Mouse (Mus musculus): ENCODE data around the gene Pcgf1. TPM values are rescaled to one million over a fixed set of nuclear protein-coding genes. Genes with fewer than 3 reads are reported as not detected.

Pcgf1 gene
- polyA plus RNA-seq, 1 experiment from 2014 or later: 29.7 TPM

DNA sequence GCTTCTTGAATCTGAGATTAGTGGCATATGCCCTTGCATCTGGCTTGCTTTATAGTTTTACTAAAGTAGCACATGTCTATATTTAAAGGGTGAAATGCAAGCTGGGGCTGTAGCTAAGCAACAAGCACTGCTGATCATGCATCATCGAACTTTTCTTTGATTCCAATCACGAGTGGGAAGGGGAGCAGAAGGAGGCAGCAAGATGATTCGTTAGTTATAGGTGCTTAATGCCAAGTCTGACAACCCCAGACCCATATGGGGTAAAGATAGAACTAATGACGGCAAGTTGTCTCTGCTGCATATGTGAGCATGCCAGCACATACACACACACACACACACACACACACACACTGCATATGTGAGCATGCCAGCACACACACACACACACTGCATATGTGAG lies 26.5 kb downstream of the Pcgf1 start:
- Histone ChIP-seq H3K9me3 (replicated peaks; ENCODE audit: low read length) (no peaks in the 10 kb centered on the region), H3K27me3 (ENCODE audit: insufficient read depth, low read length) (no peaks in the 10 kb centered on the region), H3K4me3 (replicated peaks; ENCODE audit: low read depth, low read length) (no peak overlapping the region), H3K4me1 (replicated peaks; ENCODE audit: insufficient read depth, low read length) (peaks cover 19% of the 10 kb centered on the region), H3K27ac (no peak overlapping the region), H3K4me2 (ENCODE audit: low read length) (no peak overlapping the region), H3K9ac (ENCODE audit: low read depth, low read length) (no peak overlapping the region), H3K36me3 (ENCODE audit: insufficient read depth, low read length) (no peaks in the 10 kb centered on the region)
- no peak for DNase-seq (ENCODE audit: low spot score)
- no peak for ATAC-seq (replicated peaks; ENCODE audit: low FRiP score, low read depth)
- 71% methylated on average over 4 of the region's 4 CpGs for WGBS
- no peak for TF ChIP-seq CTCF (IDR thresholded peaks at IDR 0.05; ENCODE audit: low read depth)

DNA sequence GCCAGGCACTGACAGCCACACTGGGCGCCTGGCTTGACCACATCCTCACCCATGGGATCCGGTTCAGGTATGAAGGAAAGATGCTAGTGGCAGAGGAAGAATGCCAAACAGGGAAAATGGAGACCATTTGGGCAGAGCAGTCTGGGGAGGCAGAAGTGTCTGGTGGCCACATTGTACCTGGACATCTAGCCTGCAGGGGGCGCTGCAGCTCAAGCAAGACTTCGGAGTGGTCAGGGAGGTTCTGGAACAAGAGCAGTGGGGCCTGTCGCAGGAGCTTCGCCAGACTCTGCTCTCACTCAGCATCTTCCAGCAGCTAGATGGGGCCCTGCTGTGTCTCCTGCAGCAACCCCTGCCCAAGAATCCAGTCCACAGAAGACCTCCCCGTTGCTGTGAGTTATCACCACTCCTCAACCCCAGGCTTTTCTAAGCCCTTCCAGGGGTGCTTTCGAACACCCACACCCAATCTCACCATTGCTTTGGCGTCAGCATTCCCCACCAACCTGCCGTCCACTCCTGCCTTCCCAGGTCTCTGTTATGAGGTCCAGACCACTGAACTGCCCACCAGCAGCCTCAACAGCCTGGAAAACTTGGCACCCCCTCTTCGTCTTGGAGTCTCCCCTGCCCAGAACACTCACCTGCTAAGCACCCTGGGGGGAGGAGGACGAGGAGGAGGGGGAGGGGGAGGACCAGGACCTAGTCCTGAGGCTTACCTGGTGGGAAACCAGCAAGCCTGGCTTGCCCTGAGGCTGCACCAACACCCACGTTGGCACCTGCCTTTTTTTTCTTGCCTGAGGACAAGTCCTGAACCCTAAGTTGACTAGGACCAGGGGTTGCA lies 30.1 kb downstream of the Pcgf1 start:
- peak; percentile 93 for DNase-seq (ENCODE audit: low spot score)
- 39% methylated on average over 13 of the region's 13 CpGs for WGBS
- ATAC-seq (replicated peaks; ENCODE audit: low FRiP score, low read depth): peak; percentile 59
- Histone ChIP-seq H3K9me3 (replicated peaks; ENCODE audit: low read length) (no peaks in the 10 kb centered on the region), H3K27ac (no peak overlapping the region), H3K36me3 (ENCODE audit: insufficient read depth, low read length) (no peaks in the 10 kb centered on the region), H3K4me1 (replicated peaks; ENCODE audit: insufficient read depth, low read length) (peaks cover 14% of the 10 kb centered on the region), H3K27me3 (ENCODE audit: insufficient read depth, low read length) (no peaks in the 10 kb centered on the region), H3K4me3 (replicated peaks; ENCODE audit: low read depth, low read length) (no peak overlapping the region), H3K4me2 (ENCODE audit: low read length) (peak overlapping the region; percentile 83), H3K9ac (ENCODE audit: low read depth, low read length) (peak overlapping the region; percentile 89; the same call in 1 of the 2 replicates)
- TF ChIP-seq CTCF (IDR thresholded peaks at IDR 0.05; ENCODE audit: low read depth): peak; percentile 88

DNA sequence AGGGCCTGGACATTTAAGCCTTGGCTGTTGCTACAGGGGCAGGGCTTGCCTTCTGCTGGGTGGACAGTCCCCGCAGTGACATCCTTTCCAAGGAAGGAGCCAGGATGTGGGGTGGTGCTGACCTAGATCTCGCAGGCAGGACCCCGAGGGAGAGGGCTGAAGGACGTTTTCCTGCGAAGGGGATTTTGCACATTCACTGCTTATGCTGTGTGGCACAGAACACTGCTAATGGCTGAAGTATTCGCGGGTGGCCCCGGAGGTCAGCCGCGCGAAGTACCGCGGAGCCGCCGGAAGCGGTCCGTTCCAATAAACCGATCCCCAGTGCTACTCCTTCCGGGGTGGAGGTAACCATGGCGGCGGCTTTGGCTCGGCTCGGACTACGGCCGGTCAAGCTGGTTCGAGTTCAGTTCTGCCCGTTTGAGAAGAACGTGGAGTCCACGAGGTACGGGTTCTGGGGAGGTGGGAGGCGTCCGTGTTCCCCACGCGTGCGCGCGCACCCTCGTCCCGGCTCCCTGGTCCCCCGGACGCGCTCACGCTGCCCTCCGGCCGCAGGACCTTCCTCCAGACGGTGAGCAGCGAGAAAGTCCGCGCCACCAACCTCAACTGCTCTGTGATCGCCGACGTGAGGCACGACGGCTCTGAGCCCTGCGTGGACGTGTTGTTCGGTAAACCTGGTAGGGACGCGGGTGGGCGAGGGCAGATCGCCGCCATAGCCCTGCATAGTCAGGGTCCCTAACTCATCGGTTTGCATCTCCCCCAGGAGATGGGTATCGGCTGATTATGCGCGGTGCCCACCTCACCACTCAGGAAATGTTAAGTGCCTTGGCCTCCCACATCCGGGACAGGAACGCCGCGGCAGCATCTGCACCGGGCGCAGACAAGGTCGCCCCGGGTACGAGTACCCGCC lies 31.3 kb downstream of the Pcgf1 start, which contains the start of gene Mrpl53:
Gene Mrpl53, plus strand, starts transcription at position 279 of the 907 bp plus-strand sequence.
- peak; percentile 85 for ATAC-seq (replicated peaks; ENCODE audit: low FRiP score, low read depth)
- no peaks in the 10 kb centered on the region for H3K36me3 ChIP-seq (ENCODE audit: insufficient read depth, low read length)
- peaks cover 7% of the 10 kb centered on the region; the same call in 1 of the 2 replicates for H3K4me1 ChIP-seq (replicated peaks; ENCODE audit: insufficient read depth, low read length)
- H3K4me2 ChIP-seq (ENCODE audit: low read length): peak within 1 kb of the TSS; percentile 83
- DNase-seq (ENCODE audit: low spot score): peak; percentile 88
- TF ChIP-seq CTCF (IDR thresholded peaks at IDR 0.05; ENCODE audit: low read depth): no peak
- H3K9me3 ChIP-seq (replicated peaks; ENCODE audit: low read length): no peaks in the 10 kb centered on the region
- peak within 1 kb of the TSS; percentile 89 for H3K9ac ChIP-seq (ENCODE audit: low read depth, low read length)
- H3K4me3 ChIP-seq (replicated peaks; ENCODE audit: low read depth, low read length): peak within 1 kb of the TSS; percentile 78
- H3K27ac ChIP-seq: peak within 1 kb of the TSS; percentile 83
- WGBS: under 1% methylated on average over 76 of the region's 76 CpGs
- no peaks in the 10 kb centered on the region for H3K27me3 ChIP-seq (ENCODE audit: insufficient read depth, low read length)

DNA sequence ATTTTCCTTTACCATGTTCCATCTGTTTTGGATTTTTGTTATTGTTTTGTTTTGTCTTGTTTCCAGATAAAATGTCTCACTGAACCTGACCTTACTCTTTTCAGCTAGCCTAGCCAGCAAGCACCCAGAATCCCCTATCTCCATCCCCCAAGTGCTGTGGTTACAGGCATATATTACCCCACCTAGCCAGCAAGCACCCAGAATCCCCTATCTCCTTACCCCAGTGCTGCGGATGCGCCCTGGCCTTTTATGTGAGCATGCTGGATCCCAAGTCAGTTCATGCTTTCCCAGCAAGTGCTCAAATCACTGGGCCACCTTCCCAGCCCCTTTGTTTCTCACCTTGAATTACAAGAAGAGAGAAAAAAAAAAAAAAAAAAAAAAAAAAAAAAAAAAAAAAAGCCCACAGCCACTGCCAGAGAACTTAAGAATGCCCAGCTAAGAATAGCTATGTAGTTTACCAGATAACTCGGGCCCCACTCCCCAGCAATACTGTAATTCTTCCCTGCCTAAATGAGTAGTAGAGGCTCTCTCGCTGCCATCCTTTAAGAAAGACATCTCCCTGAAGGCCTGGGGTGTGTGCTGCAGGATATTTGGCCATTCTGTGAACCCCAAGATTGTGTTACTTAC lies 34.0 kb downstream of the Pcgf1 start:
- no peak overlapping the region for H3K27ac ChIP-seq
- no peak for ATAC-seq (replicated peaks; ENCODE audit: low FRiP score, low read depth)
- peaks cover 15% of the 10 kb centered on the region; the same call in 1 of the 2 replicates for H3K4me1 ChIP-seq (replicated peaks; ENCODE audit: insufficient read depth, low read length)
- no peaks in the 10 kb centered on the region for H3K9me3 ChIP-seq (replicated peaks; ENCODE audit: low read length)
- DNase-seq (ENCODE audit: low spot score): no peak
- H3K36me3 ChIP-seq (ENCODE audit: insufficient read depth, low read length): no peaks in the 10 kb centered on the region
- TF ChIP-seq CTCF (IDR thresholded peaks at IDR 0.05; ENCODE audit: low read depth): no peak
- WGBS: 85% methylated on average over 4 of the region's 4 CpGs
- H3K4me3 ChIP-seq (replicated peaks; ENCODE audit: low read depth, low read length): no peak overlapping the region
- no peak overlapping the region for H3K9ac ChIP-seq (ENCODE audit: low read depth, low read length)
- no peak overlapping the region for H3K4me2 ChIP-seq (ENCODE audit: low read length)
- H3K27me3 ChIP-seq (ENCODE audit: insufficient read depth, low read length): no peaks in the 10 kb centered on the region

DNA sequence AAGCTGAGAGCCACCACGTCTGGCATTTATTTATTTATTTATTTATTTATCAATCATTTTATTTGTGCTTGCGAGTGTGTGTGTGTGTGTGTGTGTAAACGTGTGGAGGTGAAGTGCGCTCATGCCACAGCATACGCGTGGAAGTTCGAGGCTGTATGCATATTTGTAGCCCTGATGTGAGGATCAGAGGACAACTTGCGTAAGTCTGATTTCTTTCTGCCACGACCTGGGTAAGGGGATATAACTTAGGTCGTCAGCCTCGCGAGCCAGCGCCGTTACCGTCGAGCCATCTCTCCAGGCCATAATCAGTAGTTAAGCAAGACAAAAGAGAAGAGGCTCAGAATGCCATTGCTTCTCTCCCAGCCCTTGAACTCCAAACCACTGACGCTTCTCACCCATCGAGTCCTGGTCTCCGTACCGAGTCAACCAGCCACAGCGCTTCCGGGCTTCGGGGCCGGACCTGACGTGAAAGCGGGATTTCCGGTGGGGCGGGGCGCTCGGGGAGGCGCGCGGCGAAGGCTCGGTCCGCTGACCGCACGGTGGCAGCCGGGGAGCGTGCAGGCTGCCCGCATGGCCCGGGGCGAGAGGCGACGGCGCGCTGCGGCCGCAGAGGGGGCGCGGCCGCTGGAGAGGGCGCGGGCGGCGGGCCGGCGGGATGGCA lies 37.5 kb downstream of the Pcgf1 start, which contains the start of gene Mogs:
Gene Mogs, plus strand, starts transcription at position 486 of the 661 bp plus-strand sequence.
- H3K4me3 ChIP-seq (replicated peaks; ENCODE audit: low read depth, low read length): peak within 1 kb of the TSS; percentile 64
- 1% methylated on average over 57 of the region's 58 CpGs for WGBS
- H3K27ac ChIP-seq: peak within 1 kb of the TSS; percentile 76
- DNase-seq (ENCODE audit: low spot score) (peak; percentile 96), ATAC-seq (replicated peaks; ENCODE audit: low FRiP score, low read depth) (peak; percentile 87)
- H3K36me3 ChIP-seq (ENCODE audit: insufficient read depth, low read length): 0 out of 2 replicates have a peak, but pooled peaks cover 5% of the 10 kb centered on the region
- TF ChIP-seq CTCF (IDR thresholded peaks at IDR 0.05; ENCODE audit: low read depth): peak; percentile 65
- H3K4me1 ChIP-seq (replicated peaks; ENCODE audit: insufficient read depth, low read length): peaks cover 19% of the 10 kb centered on the region
- H3K9ac ChIP-seq (ENCODE audit: low read depth, low read length): peak within 1 kb of the TSS; percentile 76
- H3K9me3 ChIP-seq (replicated peaks; ENCODE audit: low read length): no peaks in the 10 kb centered on the region
- H3K27me3 ChIP-seq (ENCODE audit: insufficient read depth, low read length): no peaks in the 10 kb centered on the region
- peak within 1 kb of the TSS; percentile 85 for H3K4me2 ChIP-seq (ENCODE audit: low read length)

Measured in kidney, postnatal 0 days (tissue).